Mouse (Mus musculus) C2C12 (cell line): ENCODE measurements around the gene Sltm.

Experiments
- CTCF ChIP-seq: IDR thresholded peaks from one replicate; pipeline ENCODE4 v1.5.1; 2011; ENCODE audit not compliant: control insufficient read depth, insufficient read depth, insufficient read length
- MAX ChIP-seq: IDR thresholded peaks from one replicate; pipeline ENCODE4 v1.6.1; 2011; ENCODE audit warnings: mild to moderate bottlenecking, control low read depth
- MYOD1 ChIP-seq: IDR thresholded peaks from one replicate; pipeline ENCODE4 v1.6.1; 2011; ENCODE audit warnings: low read depth; ENCODE audit not compliant: control insufficient read depth, insufficient read length
- USF1 ChIP-seq: IDR thresholded peaks from one replicate; pipeline ENCODE4 v1.6.1; 2011; ENCODE audit warnings: low read depth, mild to moderate bottlenecking, control low read depth, moderate library complexity

- TF ChIP-seq MYOD1 = no peak
- no peak for TF ChIP-seq CTCF
- TF ChIP-seq MAX = no peak
- TF ChIP-seq USF1 = no peak
These were observed 12.9 kb downstream of the Sltm start for GRCm38 (mm10) chr9:70555431-70555830.
